Mouse (Mus musculus) liver, postnatal 0 days (tissue): ENCODE measurements around the gene Srebf1.

ENCODE experiments used
- CTCF ChIP-seq: sonication (generic); IDR thresholded peaks from 2 replicates; pipeline ENCODE4 v1.5.1; 2016; ENCODE audit warnings: antibody characterized with exemption, low read depth
- EP300 ChIP-seq: IDR thresholded peaks from 2 replicates; pipeline ENCODE4 v1.6.1; 2016; ENCODE audit warnings: antibody characterized with exemption, low read depth, mild to moderate bottlenecking

DNA sequence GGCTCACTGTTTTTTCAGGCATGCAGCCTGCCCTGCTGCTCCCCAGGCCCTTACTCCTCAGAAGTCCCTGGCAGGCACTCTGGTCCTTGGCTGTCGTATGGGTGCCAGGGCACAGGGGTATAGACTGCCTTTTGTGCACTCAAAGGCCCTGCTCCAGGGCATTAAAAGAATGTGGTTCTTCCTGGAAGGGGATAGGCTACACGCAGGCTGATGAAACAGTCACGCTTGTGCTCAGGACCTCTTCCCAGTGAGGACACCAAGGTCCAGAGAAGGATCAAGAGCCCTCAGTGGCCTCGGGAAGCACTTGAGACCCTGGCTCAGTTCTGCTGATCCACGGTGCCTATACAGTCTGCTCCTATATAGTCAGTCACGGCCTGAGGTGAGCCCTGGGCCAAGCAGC is 9.1 kb downstream of the Srebf1 start:
- TF ChIP-seq CTCF (no peak), EP300 (no peak)
